Mouse (Mus musculus): Measurements from ENCODE around the gene Ccdc30. TPM values are rescaled to one million over a fixed set of nuclear protein-coding genes. Genes with fewer than 3 reads are reported as not detected.

Gene Ccdc30
- total RNA-seq (2014; fragmentation: Nextera tagmentation) = 0.27 TPM in 1 of 2 replicates, not detected in the other
- total RNA-seq (2017) = 0.50 and 2.9 TPM in 2 replicates

GRCm38 (mm10) chr4:119415072-119415753, at the start of gene Ccdc30:
Ccdc30 (minus strand) TSS chr4:119415521.
- peak; percentile 74 for ATAC-seq (replicated peaks; ENCODE audit: low FRiP score, low TSS enrichment, poor library complexity, severe bottlenecking)

- ATAC-seq (replicated peaks; ENCODE audit: low FRiP score, low TSS enrichment, poor library complexity, severe bottlenecking) = no peak
Measured at GRCm38 (mm10) chr4:119463756-119464419, 48.6 kb upstream of the Ccdc30 start.

GRCm38 (mm10) chr4:119462858-119463755, 47.8 kb upstream of the Ccdc30 start:
- ATAC-seq (replicated peaks; ENCODE audit: low FRiP score, low TSS enrichment, poor library complexity, severe bottlenecking) = no peak

DNA sequence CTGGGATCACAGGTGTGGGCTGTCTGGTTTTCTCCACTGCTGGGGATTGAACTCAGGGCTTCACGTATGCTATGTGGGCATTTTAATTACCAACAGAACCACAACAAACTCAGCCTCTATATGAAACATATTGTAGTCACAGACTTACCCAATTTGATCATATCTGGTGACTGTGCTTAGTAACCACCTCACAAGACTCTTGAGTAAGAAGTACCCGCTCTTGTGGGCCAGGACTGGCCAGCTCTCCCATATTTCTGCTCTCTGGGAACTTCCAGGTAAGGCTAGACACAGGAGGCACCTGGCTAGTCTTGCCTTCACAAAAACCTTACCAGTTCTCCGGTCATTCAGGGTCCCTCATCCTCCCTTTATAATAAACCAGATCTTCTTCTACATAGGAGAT, 47.1 kb upstream of the Ccdc30 start:
- no peak for ATAC-seq (replicated peaks; ENCODE audit: low FRiP score, low TSS enrichment, poor library complexity, severe bottlenecking)

DNA sequence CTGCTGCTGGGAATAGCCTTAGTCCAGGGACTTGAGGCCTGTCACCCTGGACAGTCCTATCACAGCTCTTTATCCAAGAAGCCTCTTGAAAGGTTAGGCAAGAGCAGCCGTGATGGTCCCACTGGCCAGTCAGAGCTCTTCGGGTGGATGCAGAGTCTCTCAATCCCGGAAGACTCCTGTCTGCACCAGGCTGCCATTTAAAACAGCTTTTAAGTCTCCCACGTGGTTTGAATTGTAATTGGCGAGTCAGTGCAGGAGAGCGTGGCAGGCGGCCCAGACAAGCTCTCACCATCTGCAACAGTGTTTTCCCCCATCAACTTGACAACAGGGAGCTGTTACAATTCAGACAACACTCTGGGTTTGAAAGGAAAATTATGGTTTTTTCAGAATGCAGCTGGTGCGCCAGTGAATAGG, 45.4 kb upstream of the Ccdc30 start:
- no peak for ATAC-seq (replicated peaks; ENCODE audit: low FRiP score, low TSS enrichment, poor library complexity, severe bottlenecking)

DNA sequence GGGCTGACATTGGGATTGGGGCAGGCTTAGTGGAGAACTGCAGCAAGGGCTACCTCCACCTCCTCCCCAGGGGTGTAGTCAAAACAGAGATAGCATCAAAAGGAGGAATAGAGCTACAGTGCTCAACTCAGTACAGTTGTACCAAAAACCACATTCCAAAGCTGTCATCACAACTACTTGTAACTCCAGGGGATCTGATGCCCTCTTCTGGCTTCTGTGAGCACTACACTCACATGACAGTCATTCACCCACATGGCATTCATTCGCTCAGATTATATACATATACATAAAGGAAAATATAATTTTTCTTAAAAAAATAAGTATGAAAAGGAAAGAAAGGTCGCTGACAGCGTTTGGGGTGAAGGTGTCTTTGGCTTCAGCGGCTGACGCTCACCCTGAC, 45.0 kb upstream of the Ccdc30 start:
- peak; percentile 61 for ATAC-seq (replicated peaks; ENCODE audit: low FRiP score, low TSS enrichment, poor library complexity, severe bottlenecking)

- no peak for ATAC-seq (replicated peaks; ENCODE audit: low FRiP score, low TSS enrichment, poor library complexity, severe bottlenecking)
Measured at GRCm38 (mm10) chr4:119453533-119453932, 38.2 kb upstream of the Ccdc30 start.

GRCm38 (mm10) chr4:119453128-119453527, 37.8 kb upstream of the Ccdc30 start:
- no peak for ATAC-seq (replicated peaks; ENCODE audit: low FRiP score, low TSS enrichment, poor library complexity, severe bottlenecking)

GRCm38 (mm10) chr4:119450436-119450835, 35.1 kb upstream of the Ccdc30 start:
- ATAC-seq (replicated peaks; ENCODE audit: low FRiP score, low TSS enrichment, poor library complexity, severe bottlenecking) = no peak

DNA sequence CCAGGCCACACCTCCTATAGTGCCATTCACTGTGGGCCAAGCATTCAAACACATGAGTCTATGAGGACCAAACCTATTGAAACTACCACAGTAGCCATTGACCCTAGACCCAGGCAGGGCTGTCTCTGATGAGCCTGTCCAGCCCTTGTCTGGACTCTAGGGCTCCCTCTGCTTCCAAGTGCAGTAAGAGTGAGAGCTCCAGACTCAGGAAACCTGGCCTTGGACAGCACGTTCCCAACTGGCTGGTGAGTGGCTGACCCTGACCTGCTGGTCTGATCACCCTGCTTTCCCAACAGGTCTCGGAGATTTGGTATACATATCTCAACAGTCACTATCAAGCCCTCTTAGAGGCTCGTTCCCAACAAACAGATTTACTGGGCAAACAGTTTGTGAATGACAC, 32.5 kb upstream of the Ccdc30 start:
- no peak for ATAC-seq (replicated peaks; ENCODE audit: low FRiP score, low TSS enrichment, poor library complexity, severe bottlenecking)

DNA sequence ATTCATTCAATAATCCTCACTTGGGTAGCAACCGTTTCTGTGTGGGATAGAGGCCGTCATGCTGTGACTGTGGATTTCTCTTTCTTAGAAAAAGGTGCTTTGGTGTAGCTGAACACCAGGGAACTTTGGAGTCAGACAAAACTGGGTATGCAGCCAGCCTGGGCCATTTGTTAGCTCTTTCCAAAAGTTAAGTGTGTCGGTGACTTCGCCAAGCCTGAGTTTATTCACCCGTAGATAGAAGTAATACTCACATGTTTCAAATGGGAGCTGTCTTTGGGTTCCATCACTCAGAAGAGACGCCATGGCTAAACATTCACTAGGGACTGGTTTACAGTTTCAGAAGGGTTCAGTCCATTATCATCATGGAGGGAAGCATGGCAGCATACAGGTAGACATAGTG, 31.9 kb upstream of the Ccdc30 start:
- ATAC-seq (replicated peaks; ENCODE audit: low FRiP score, low TSS enrichment, poor library complexity, severe bottlenecking) = no peak

GRCm38 (mm10) chr4:119442539-119442938, 27.2 kb upstream of the Ccdc30 start:
- no peak for ATAC-seq (replicated peaks; ENCODE audit: low FRiP score, low TSS enrichment, poor library complexity, severe bottlenecking)

GRCm38 (mm10) chr4:119441836-119442235, 26.5 kb upstream of the Ccdc30 start:
- 0 out of 2 replicates have a peak, but pooled peaks have one; percentile 49 for ATAC-seq (replicated peaks; ENCODE audit: low FRiP score, low TSS enrichment, poor library complexity, severe bottlenecking)

- no peak for ATAC-seq (replicated peaks; ENCODE audit: low FRiP score, low TSS enrichment, poor library complexity, severe bottlenecking)
Measured at GRCm38 (mm10) chr4:119437936-119438335, 22.6 kb upstream of the Ccdc30 start.

GRCm38 (mm10) chr4:119430678-119431077, 15.4 kb upstream of the Ccdc30 start:
- ATAC-seq (replicated peaks; ENCODE audit: low FRiP score, low TSS enrichment, poor library complexity, severe bottlenecking) = peak; percentile 49; the same call in 1 of the 2 replicates

GRCm38 (mm10) chr4:119427680-119428079, 12.4 kb upstream of the Ccdc30 start:
- peak; percentile 93 for ATAC-seq (replicated peaks; ENCODE audit: low FRiP score, low TSS enrichment, poor library complexity, severe bottlenecking)

DNA sequence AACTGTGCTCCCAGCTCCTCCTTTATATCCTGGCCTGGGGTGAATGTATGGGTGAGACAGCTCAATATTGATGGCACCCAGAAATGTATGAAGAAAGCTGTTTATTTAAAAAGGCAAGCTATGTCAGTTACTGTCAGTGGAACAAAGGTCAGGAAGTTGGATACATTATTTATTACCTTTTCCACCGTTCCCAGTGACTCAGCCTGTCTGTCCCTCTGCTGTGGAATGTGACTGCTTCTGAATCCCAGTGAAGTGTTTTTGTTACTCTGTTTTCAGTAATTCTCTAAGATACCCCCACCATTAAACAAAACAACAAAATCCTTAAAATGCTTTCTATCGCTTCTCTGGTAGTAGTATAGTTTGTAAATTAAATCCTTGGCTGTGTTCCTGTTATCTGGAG, 10.3 kb upstream of the Ccdc30 start:
- ATAC-seq (replicated peaks; ENCODE audit: low FRiP score, low TSS enrichment, poor library complexity, severe bottlenecking) = no peak

- peak; percentile 38 for ATAC-seq (replicated peaks; ENCODE audit: low FRiP score, low TSS enrichment, poor library complexity, severe bottlenecking)
Measured at GRCm38 (mm10) chr4:119425077-119425476, 9.8 kb upstream of the Ccdc30 start.

GRCm38 (mm10) chr4:119422294-119422964, 7.1 kb upstream of the Ccdc30 start, which contains the start of the genes Ppcs and Zmynd12:
Ppcs (minus strand) TSS chr4:119422420.
Zmynd12 (plus strand) TSS chr4:119422814.
- peak; percentile 69 for ATAC-seq (replicated peaks; ENCODE audit: low FRiP score, low TSS enrichment, poor library complexity, severe bottlenecking)
